ENCODE assay signal across 9 mouse cellular contexts in the genomic region with DNA sequence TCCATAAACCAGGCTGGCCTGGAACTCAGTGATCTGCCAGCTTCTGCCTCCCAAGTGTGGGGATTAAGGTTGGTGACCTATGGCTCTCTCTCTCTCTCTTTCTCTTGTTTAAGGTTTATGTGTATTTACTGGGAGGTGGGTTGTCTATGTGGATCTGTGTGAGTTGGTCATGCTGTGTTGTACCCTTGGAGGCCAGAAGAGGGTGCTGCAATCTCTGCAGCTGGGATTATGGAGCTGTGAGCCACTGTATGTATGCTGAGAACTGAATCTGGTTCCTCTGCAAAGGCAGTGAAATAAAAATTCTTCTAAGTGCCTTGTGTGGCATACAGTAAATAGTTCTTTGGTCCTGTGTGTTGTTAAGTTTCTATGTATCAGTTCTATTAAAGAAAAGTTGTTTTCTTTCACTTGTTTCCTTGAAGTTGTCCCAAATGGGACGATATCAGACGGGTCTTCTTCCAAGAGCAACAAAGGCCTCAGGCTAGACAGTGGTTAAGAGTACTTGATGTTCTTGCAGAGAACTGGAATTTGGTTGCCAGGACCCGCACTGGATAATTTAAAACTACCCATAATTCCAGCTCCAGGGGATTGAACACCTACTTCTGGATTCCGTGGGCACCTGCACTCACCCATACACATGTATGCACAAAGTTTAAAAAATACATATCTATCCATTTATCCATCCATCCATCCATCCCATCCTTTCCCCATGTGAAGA. TPM values are rescaled to one million over a fixed set of nuclear protein-coding genes. Genes with fewer than 3 reads are reported as not detected.
DNase-seq lines count a peak whose midpoint lies in the region; ATAC-seq and TF ChIP-seq lines count a peak whose summit lies in the region.
"Had no signal": no experiment of that assay in that cellular context is flagged by ENCODE, and none has a peak within 500 bp of the region (broad histone marks: within the 10 kb centered on the region; RNA-seq: fewer than 3 reads in every experiment).

No protein-coding gene starts in this region.

- H3K27ac ChIP-seq in forebrain, postnatal 0 days (ENCODE audit: low read depth, low read length): no peak overlapping the region
- H3K27ac ChIP-seq in forebrain, embryonic 11.5 days (ENCODE audit: low read depth, low read length): no peak overlapping the region
- H3K27ac ChIP-seq in testis, adult 2 months (ENCODE audit: control insufficient read depth, insufficient read depth, low read depth, low read length): no peak overlapping the region
- H3K27ac ChIP-seq in hindbrain, embryonic 16.5 days (ENCODE audit: low read depth, low read length): no peak overlapping the region
- H3K27ac ChIP-seq: forebrain, embryonic 12.5 days had no signal

- H3K4me3 ChIP-seq in forebrain, postnatal 0 days (ENCODE audit: low read depth, low read length): no peak overlapping the region
- H3K4me3 ChIP-seq in forebrain, embryonic 11.5 days (ENCODE audit: low read depth, low read length): no peak overlapping the region
- no peak overlapping the region for H3K4me3 ChIP-seq in testis, adult 2 months (ENCODE audit: control insufficient read depth, low read depth, low read length)
- H3K4me3 ChIP-seq in hindbrain, embryonic 16.5 days (ENCODE audit: low read length): no peak overlapping the region
- H3K4me3 ChIP-seq: forebrain, embryonic 12.5 days had no signal

- no peak overlapping the region for H3K4me2 ChIP-seq in forebrain, postnatal 0 days (ENCODE audit: low read depth)
- H3K4me2 ChIP-seq in forebrain, embryonic 11.5 days (ENCODE audit: low read depth, low read length, severe bottlenecking): no peak overlapping the region
- H3K4me2 ChIP-seq in hindbrain, embryonic 16.5 days (ENCODE audit: low read length): no peak overlapping the region
- H3K4me2 ChIP-seq: forebrain, embryonic 12.5 days had no signal

- TF ChIP-seq CTCF in forebrain, postnatal 0 days (IDR thresholded peaks at IDR 0.05; ENCODE audit: low read depth): peak; percentile 43
- peak; percentile 19; the same call in 1 of the 2 replicates for TF ChIP-seq CTCF in testis, adult 2 months (IDR thresholded peaks at IDR 0.05; ENCODE audit: control insufficient read depth, insufficient read depth, insufficient replicate concordance, low read depth, low read length)

- no peaks in the 10 kb centered on the region for H3K36me3 ChIP-seq in forebrain, postnatal 0 days (ENCODE audit: insufficient read depth)
- H3K36me3 ChIP-seq in forebrain, embryonic 11.5 days (ENCODE audit: control insufficient read depth, insufficient read depth, low read length): no peaks in the 10 kb centered on the region
- no peaks in the 10 kb centered on the region for H3K36me3 ChIP-seq in testis, adult 2 months (ENCODE audit: control insufficient read depth, insufficient read depth, low read length)
- no peaks in the 10 kb centered on the region for H3K36me3 ChIP-seq in hindbrain, embryonic 16.5 days (ENCODE audit: control insufficient read depth, insufficient read depth, low read length)
- H3K36me3 ChIP-seq: forebrain, embryonic 12.5 days had no signal

- no peak for TF ChIP-seq POLR2A in testis, adult 2 months (IDR thresholded peaks at IDR 0.05; ENCODE audit: control insufficient read depth, low read depth, low read length)

- no peaks in the 10 kb centered on the region for H3K9me3 ChIP-seq in forebrain, postnatal 0 days (ENCODE audit: low read length)
- no peaks in the 10 kb centered on the region for H3K9me3 ChIP-seq in forebrain, embryonic 11.5 days (ENCODE audit: control insufficient read depth, low read length)
- H3K9me3 ChIP-seq in hindbrain, embryonic 16.5 days (ENCODE audit: control insufficient read depth, low read length): no peaks in the 10 kb centered on the region
- H3K9me3 ChIP-seq: forebrain, embryonic 12.5 days had no signal

- no peaks in the 10 kb centered on the region for H3K27me3 ChIP-seq in forebrain, postnatal 0 days (ENCODE audit: insufficient read depth, low read length)
- H3K27me3 ChIP-seq in forebrain, embryonic 11.5 days (ENCODE audit: control insufficient read depth, insufficient read depth, low read length): no peaks in the 10 kb centered on the region
- H3K27me3 ChIP-seq in testis, adult 2 months (ENCODE audit: control insufficient read depth, insufficient read depth, low read length): no peaks in the 10 kb centered on the region
- H3K27me3 ChIP-seq in hindbrain, embryonic 16.5 days (replicated peaks; ENCODE audit: control insufficient read depth, insufficient read depth, low read length): no peaks in the 10 kb centered on the region
- H3K27me3 ChIP-seq: forebrain, embryonic 12.5 days had no signal

- ATAC-seq in forebrain, postnatal 0 days: no peak
- ATAC-seq in forebrain, embryonic 11.5 days (replicated peaks; ENCODE audit: low FRiP score): no peak
- peak; percentile 89 for ATAC-seq in granulocyte monocyte progenitor cell, adult 5-6 weeks (replicated peaks; ENCODE audit: poor library complexity, severe bottlenecking)
- ATAC-seq in hindbrain, embryonic 16.5 days: no peak

- no peaks in the 10 kb centered on the region for H3K4me1 ChIP-seq in forebrain, postnatal 0 days (ENCODE audit: insufficient read depth)
- no peaks in the 10 kb centered on the region for H3K4me1 ChIP-seq in forebrain, embryonic 11.5 days (replicated peaks; ENCODE audit: control insufficient read depth, insufficient read depth, low read length)
- no peaks in the 10 kb centered on the region for H3K4me1 ChIP-seq in testis, adult 2 months (ENCODE audit: control insufficient read depth, insufficient read depth, low read length)
- no peaks in the 10 kb centered on the region for H3K4me1 ChIP-seq in hindbrain, embryonic 16.5 days (ENCODE audit: control insufficient read depth, insufficient read depth, low read depth, low read length)
- H3K4me1 ChIP-seq: forebrain, embryonic 12.5 days had no signal

- WGBS in forebrain, postnatal 0 days: 87% methylated on average over 4 of the region's 4 CpGs
- 88% methylated on average over 4 of the region's 4 CpGs for WGBS in forebrain, embryonic 11.5 days
- 84% methylated on average over 4 of the region's 4 CpGs for WGBS in hindbrain, embryonic 16.5 days

- no peak for DNase-seq in forebrain, postnatal 0 days
- no peak for DNase-seq in forebrain, embryonic 11.5 days (ENCODE audit: low spot score)
- no peak for DNase-seq in testis, postnatal 10 days (ENCODE audit: low spot score)
- peak; percentile 10 for DNase-seq in thymus, postnatal 14 days
- DNase-seq in cerebellum, adult 18-20 months: no peak

- no peak overlapping the region for H3K9ac ChIP-seq in forebrain, postnatal 0 days
- no peak overlapping the region for H3K9ac ChIP-seq in forebrain, embryonic 11.5 days (ENCODE audit: low read length)
- H3K9ac ChIP-seq in hindbrain, embryonic 16.5 days (ENCODE audit: low read depth, low read length): no peak overlapping the region
- H3K9ac ChIP-seq: forebrain, embryonic 12.5 days had no signal

RNA-seq across cellular contexts. Expression of a gene that starts 6.4 kb away (rescaled TPM):
- 7.8 and 9.5 TPM in 2 replicates for total RNA-seq in forebrain, postnatal 0 days (2014; rRNA removed)
- polyA plus RNA-seq in forebrain, postnatal 0 days (2015; fragmentation: Nextera tagmentation; extraction: Ambion mirVana): 3.4 and 6.9 TPM in 2 replicates
- 3.4 TPM in 2 replicates for polyA plus RNA-seq in forebrain, embryonic 11.5 days (2014; fragmentation: Nextera tagmentation; extraction: Ambion mirVana)
- 75.4 and 75.9 TPM in 2 replicates for polyA plus RNA-seq in testis, adult 2 months (2012; rRNA removed)
- total RNA-seq in granulocyte monocyte progenitor cell, adult 5-6 weeks (2014; fragmentation: Nextera tagmentation): 2.4 and 3.6 TPM in 2 replicates
- 1.3 and 1.7 TPM in 2 replicates for total RNA-seq in granulocyte monocyte progenitor cell, adult 5-6 weeks (2017)
- polyA plus RNA-seq in hindbrain, embryonic 16.5 days (2015; fragmentation: Nextera tagmentation; extraction: Ambion mirVana): 4.6 and 5.7 TPM in 2 replicates

RNA-seq across cellular contexts. Expression of a gene that starts 23.4 kb away (rescaled TPM):
- total RNA-seq in forebrain, postnatal 0 days (2014; rRNA removed): 236 and 265 TPM in 2 replicates
- 269 and 271 TPM in 2 replicates for polyA plus RNA-seq in forebrain, postnatal 0 days (2015; fragmentation: Nextera tagmentation; extraction: Ambion mirVana)
- 411 and 432 TPM in 2 replicates for polyA plus RNA-seq in forebrain, embryonic 11.5 days (2014; fragmentation: Nextera tagmentation; extraction: Ambion mirVana)
- 193 and 369 TPM in 2 replicates for polyA plus RNA-seq in testis, adult 2 months (2012; rRNA removed)
- total RNA-seq in granulocyte monocyte progenitor cell, adult 5-6 weeks (2014; fragmentation: Nextera tagmentation): 190 and 205 TPM in 2 replicates
- 260 and 305 TPM in 2 replicates for total RNA-seq in granulocyte monocyte progenitor cell, adult 5-6 weeks (2017)
- 263 and 273 TPM in 2 replicates for polyA plus RNA-seq in hindbrain, embryonic 16.5 days (2015; fragmentation: Nextera tagmentation; extraction: Ambion mirVana)

RNA-seq across cellular contexts. Expression of a gene that starts 31.6 kb away (rescaled TPM):
- 44.0 and 64.3 TPM in 2 replicates for total RNA-seq in forebrain, postnatal 0 days (2014; rRNA removed)
- polyA plus RNA-seq in forebrain, postnatal 0 days (2015; fragmentation: Nextera tagmentation; extraction: Ambion mirVana): 207 and 250 TPM in 2 replicates
- polyA plus RNA-seq in forebrain, embryonic 11.5 days (2014; fragmentation: Nextera tagmentation; extraction: Ambion mirVana): 375 and 399 TPM in 2 replicates
- 81.6 and 82.8 TPM in 2 replicates for polyA plus RNA-seq in testis, adult 2 months (2012; rRNA removed)
- total RNA-seq in granulocyte monocyte progenitor cell, adult 5-6 weeks (2014; fragmentation: Nextera tagmentation): 95.6 and 97.6 TPM in 2 replicates
- total RNA-seq in granulocyte monocyte progenitor cell, adult 5-6 weeks (2017): 119 and 143 TPM in 2 replicates
- 236 and 237 TPM in 2 replicates for polyA plus RNA-seq in hindbrain, embryonic 16.5 days (2015; fragmentation: Nextera tagmentation; extraction: Ambion mirVana)

RNA-seq across cellular contexts. Expression of a gene that starts 31.8 kb away (rescaled TPM):
- total RNA-seq in forebrain, postnatal 0 days (2014; rRNA removed): 0.81 and 2.8 TPM in 2 replicates
- 1.3 and 4.2 TPM in 2 replicates for polyA plus RNA-seq in forebrain, postnatal 0 days (2015; fragmentation: Nextera tagmentation; extraction: Ambion mirVana)
- polyA plus RNA-seq in forebrain, embryonic 11.5 days (2014; fragmentation: Nextera tagmentation; extraction: Ambion mirVana): 5.8 and 6.4 TPM in 2 replicates
- polyA plus RNA-seq in testis, adult 2 months (2012; rRNA removed): 0.91 TPM in 1 of 2 replicates, not detected in the other
- total RNA-seq in granulocyte monocyte progenitor cell, adult 5-6 weeks (2014; fragmentation: Nextera tagmentation): 70.6 and 93.5 TPM in 2 replicates
- 48.6 and 74.5 TPM in 2 replicates for total RNA-seq in granulocyte monocyte progenitor cell, adult 5-6 weeks (2017)
- polyA plus RNA-seq in hindbrain, embryonic 16.5 days (2015; fragmentation: Nextera tagmentation; extraction: Ambion mirVana): 5.4 TPM in 2 replicates

RNA-seq across cellular contexts. Expression of a gene that starts 41.9 kb away (rescaled TPM):
- total RNA-seq in forebrain, postnatal 0 days (2014; rRNA removed): 14.5 and 17.5 TPM in 2 replicates
- polyA plus RNA-seq in forebrain, postnatal 0 days (2015; fragmentation: Nextera tagmentation; extraction: Ambion mirVana): 4.8 and 6.4 TPM in 2 replicates
- 3.7 and 4.7 TPM in 2 replicates for polyA plus RNA-seq in forebrain, embryonic 11.5 days (2014; fragmentation: Nextera tagmentation; extraction: Ambion mirVana)
- 2.1 and 2.6 TPM in 2 replicates for polyA plus RNA-seq in testis, adult 2 months (2012; rRNA removed)
- total RNA-seq in granulocyte monocyte progenitor cell, adult 5-6 weeks (2014; fragmentation: Nextera tagmentation): 3.2 and 4.1 TPM in 2 replicates
- total RNA-seq in granulocyte monocyte progenitor cell, adult 5-6 weeks (2017): 4.5 and 9.3 TPM in 2 replicates
- 7.8 and 9.7 TPM in 2 replicates for polyA plus RNA-seq in hindbrain, embryonic 16.5 days (2015; fragmentation: Nextera tagmentation; extraction: Ambion mirVana)
